Mouse (Mus musculus) gastrocnemius, postnatal 14 days (tissue): Measurements from ENCODE around the gene Cplx2. TPM values are rescaled to one million over a fixed set of nuclear protein-coding genes. Genes with fewer than 3 reads are reported as not detected.

Source experiments
- DNase-seq: peaks from one replicate; pipeline ENCODE4 v3.0.0; 2021; ENCODE audit warnings: mixed read lengths
- intact Hi-C: fragments of 180-260 bp; cut with DNase I; formaldehyde crosslinking; loops from one replicate; pipeline ENCODE4 v1.15.1; 2025; ENCODE audit warnings: low total_unique reads
- total RNA-seq, 2 experiments: library from RNA; stranded (reverse); gene quantifications; 2 replicates each; pipeline ENCODE4 v1.2.3; 2021

Cplx2 gene
- total RNA-seq, 2 experiments from 2014 or later, result 3.7 to 5.1 TPM

- no peak for DNase-seq
- intact Hi-C loops, result no loop called here
These were observed 12.0 kb upstream of the Cplx2 start for GRCm38 (mm10) chr13:54359181-54359580.

- no peak for DNase-seq
- intact Hi-C loops, result no loop called here
These were observed 6.5 kb upstream of the Cplx2 start for GRCm38 (mm10) chr13:54364686-54365085.

GRCm38 (mm10) chr13:54367758-54368157 is 3.4 kb upstream of the Cplx2 start:
- no peak for DNase-seq
- intact Hi-C loops, result no loop called here

GRCm38 (mm10) chr13:54368181-54368580 is 3.0 kb upstream of the Cplx2 start:
- intact Hi-C loops, result no loop called here

GRCm38 (mm10) chr13:54371387-54372330 is 510 bp downstream of the Cplx2 start:
- intact Hi-C loops, result loop anchor here (2.0 kb wide), 1 partner anchor 123 kb away; no protein-coding TSS in a partner anchor
- peak; percentile 87 for DNase-seq

More at GRCm38 (mm10) chr13:54368181-54368580, 3.0 kb upstream of the Cplx2 start:
- no peak for DNase-seq

- intact Hi-C loops, result no loop called here
- DNase-seq, result peak; percentile 65
These were observed 1.5 kb downstream of the Cplx2 start for GRCm38 (mm10) chr13:54372665-54373064.

GRCm38 (mm10) chr13:54374106-54374706 is 3.1 kb downstream of the Cplx2 start:
- intact Hi-C loops, result no loop called here
- no peak for DNase-seq

GRCm38 (mm10) chr13:54375497-54376495 is 4.6 kb downstream of the Cplx2 start:
- intact Hi-C loops, result loop anchor here (5.0 kb wide), 1 partner anchor 67 kb away; no protein-coding TSS in a partner anchor
- DNase-seq, result no peak

GRCm38 (mm10) chr13:54376736-54377135 is 5.6 kb downstream of the Cplx2 start:
- no peak for DNase-seq
- intact Hi-C loops, result loop anchor here (5.0 kb wide), 1 partner anchor 66 kb away; no protein-coding TSS in a partner anchor

GRCm38 (mm10) chr13:54378051-54378450 is 6.9 kb downstream of the Cplx2 start:
- no peak for DNase-seq
- intact Hi-C loops, result loop anchor here (5.0 kb wide), 1 partner anchor 64 kb away; no protein-coding TSS in a partner anchor

- intact Hi-C loops, result no loop called here
- no peak for DNase-seq
These were observed 9.3 kb downstream of the Cplx2 start for GRCm38 (mm10) chr13:54380421-54380820.

GRCm38 (mm10) chr13:54381396-54381795 is 10.2 kb downstream of the Cplx2 start:
- intact Hi-C loops, result no loop called here
- no peak for DNase-seq

- intact Hi-C loops, result no loop called here
- DNase-seq, result no peak
These were observed 12.4 kb downstream of the Cplx2 start for GRCm38 (mm10) chr13:54383531-54383930.

GRCm38 (mm10) chr13:54384518-54384917 is 13.4 kb downstream of the Cplx2 start:
- intact Hi-C loops, result no loop called here
- DNase-seq, result no peak

- DNase-seq, result no peak
- intact Hi-C loops, result no loop called here
These were observed 14.2 kb downstream of the Cplx2 start for GRCm38 (mm10) chr13:54385008-54386004.

GRCm38 (mm10) chr13:54389971-54390564 is 18.9 kb downstream of the Cplx2 start:
- no peak for DNase-seq
- intact Hi-C loops, result no loop called here

GRCm38 (mm10) chr13:54390565-54391013 is 19.4 kb downstream of the Cplx2 start:
- intact Hi-C loops, result no loop called here
- DNase-seq, result no peak

GRCm38 (mm10) chr13:54391313-54391712 is 20.2 kb downstream of the Cplx2 start:
- intact Hi-C loops, result no loop called here
- DNase-seq, result no peak
